Mouse (Mus musculus) G1E (cell line): ENCODE data around the gene Ate1. TPM values are rescaled to one million over a fixed set of nuclear protein-coding genes. Genes with fewer than 3 reads are reported as not detected.
"Not testable (repeated sequence)": the region's sequence is repeated elsewhere in the genome, so short reads cannot be mapped to it uniquely, and the experiment has no call there.

Experiments used
- ATAC-seq: 2 replicates; pipeline ENCODE4 v1.8.0; 2016; ENCODE audit warnings: mild to moderate bottlenecking; ENCODE audit not compliant: insufficient number of reproducible peaks, poor library complexity, low FRiP score, severe bottlenecking; ENCODE audit errors: extremely low read depth
- DNase-seq: peaks from one replicate; pipeline ENCODE4 v3.0.0; 2012; ENCODE audit warnings: low spot score
- H3K27me3 ChIP-seq: 2 replicates; pipeline ENCODE4 v1.6.1; 2012; ENCODE audit warnings: mild to moderate bottlenecking, low read length, inconsistent platforms; ENCODE audit not compliant: insufficient read depth
- H3K36me3 ChIP-seq: replicated peaks from 2 replicates; pipeline ENCODE3; 2012; ENCODE audit warnings: mild to moderate bottlenecking, inconsistent platforms
- H3K4me1 ChIP-seq: 2 replicates; pipeline ENCODE4 v1.6.1; 2012; ENCODE audit warnings: low read depth, low read length, inconsistent platforms, mixed read lengths; ENCODE audit not compliant: insufficient read depth
- H3K4me3 ChIP-seq: 2 replicates; pipeline ENCODE4 v1.5.1; 2012; ENCODE audit warnings: low read depth, mild to moderate bottlenecking, inconsistent platforms, low read length, moderate library complexity, mixed read lengths
- H3K9me3 ChIP-seq: replicated peaks from 2 replicates; pipeline ENCODE4 v1.6.1; 2012; ENCODE audit warnings: inconsistent platforms
- CTCF ChIP-seq: IDR thresholded peaks from 2 replicates; pipeline ENCODE4 v1.5.1; 2012; ENCODE audit warnings: low read depth, low read length, inconsistent platforms, mixed read lengths
- GATA1 ChIP-seq: IDR thresholded peaks from 2 replicates; pipeline ENCODE4 v1.6.1; 2012; ENCODE audit warnings: borderline replicate concordance, low read length, inconsistent platforms, mixed read lengths
- GATA2 ChIP-seq: IDR thresholded peaks from 2 replicates; pipeline ENCODE4 v1.6.1; 2012; ENCODE audit warnings: low read depth, low read length, inconsistent platforms, borderline replicate concordance
- POLR2AphosphoS5 ChIP-seq: IDR thresholded peaks from 2 replicates; pipeline ENCODE4 v1.6.1; 2012; ENCODE audit warnings: low read depth, low read length, inconsistent platforms; ENCODE audit not compliant: insufficient replicate concordance
- TAL1 ChIP-seq: conservative IDR thresholded peaks from 2 replicates; pipeline ENCODE4 v1.6.1; 2012; ENCODE audit warnings: low read depth, low read length, inconsistent platforms, mixed read lengths
- polyA plus RNA-seq: library from polyadenylated mRNA; stranded (reverse); fragments of >175 nt; gene quantifications from 2 replicates; pipeline ENCODE4 v1.2.3, GENCODE M21; 2012
- total RNA-seq, 2 experiments: library from RNA; stranded (forward) in 1 of 2; stranded (reverse) in 1 of 2; fragments of 200-1000 nt in 1 of 2; fragments of >200 nt in 1 of 2; fragmentation: Nextera tagmentation in 1 of 2; gene quantifications; 2 replicates each; pipeline ENCODE4 v1.2.3; 2014 to 2017

Gene Ate1
- total and polyA plus RNA-seq, 3 experiments: 5.2 to 49.9 (median 32.2) TPM

GRCm38 (mm10) chr7:130394697-130395096 lies 125.5 kb downstream of the Ate1 start:
- DNase-seq (no peak), ATAC-seq (no peak)
- H3K27me3 ChIP-seq: no peaks in the 10 kb centered on the region
- TF ChIP-seq TAL1 (no peak), GATA1 (no peak), CTCF (no peak), POLR2AphosphoS5 (no peak), GATA2 (no peak)
- no peaks in the 10 kb centered on the region for H3K4me1 ChIP-seq
- no peak overlapping the region for H3K4me3 ChIP-seq
- H3K9me3 ChIP-seq: no peaks in the 10 kb centered on the region
- H3K36me3 ChIP-seq: peaks cover 45% of the 10 kb centered on the region

- not testable (repeated sequence) for DNase-seq, H3K27me3 ChIP-seq, H3K9me3 ChIP-seq, ATAC-seq, H3K4me1 ChIP-seq, H3K4me3 ChIP-seq
- peaks cover 48% of the 10 kb centered on the region for H3K36me3 ChIP-seq
Observed at GRCm38 (mm10) chr7:130390060-130390459, 130.1 kb downstream of the Ate1 start.

- DNase-seq (no peak), ATAC-seq (no peak)
- Histone ChIP-seq H3K4me1 (no peaks in the 10 kb centered on the region), H3K9me3 (no peaks in the 10 kb centered on the region), H3K4me3 (no peak overlapping the region), H3K27me3 (no peaks in the 10 kb centered on the region), H3K36me3 (peaks cover 21% of the 10 kb centered on the region)
- TF ChIP-seq CTCF: no peak
- TF ChIP-seq TAL1: no peak
- no peak for TF ChIP-seq POLR2AphosphoS5
- TF ChIP-seq GATA1: no peak
Observed at GRCm38 (mm10) chr7:130386308-130386707, 133.9 kb downstream of the Ate1 start.

- no peaks in the 10 kb centered on the region for H3K9me3 ChIP-seq
- ATAC-seq (no peak), DNase-seq (no peak)
- H3K4me1 ChIP-seq: no peaks in the 10 kb centered on the region
- peaks cover 19% of the 10 kb centered on the region for H3K36me3 ChIP-seq
- no peak for TF ChIP-seq POLR2AphosphoS5
- TF ChIP-seq CTCF: no peak
- no peak for TF ChIP-seq GATA1
- no peak for TF ChIP-seq GATA2
- TF ChIP-seq TAL1: no peak
- H3K27me3 ChIP-seq: no peaks in the 10 kb centered on the region
- no peak overlapping the region for H3K4me3 ChIP-seq
Observed at GRCm38 (mm10) chr7:130385732-130386294, 134.4 kb downstream of the Ate1 start.

- ATAC-seq (no peak), DNase-seq (no peak)
- Histone ChIP-seq H3K4me3 (no peak overlapping the region), H3K9me3 (no peaks in the 10 kb centered on the region), H3K4me1 (no peaks in the 10 kb centered on the region), H3K36me3 (peaks cover 5% of the 10 kb centered on the region), H3K27me3 (no peaks in the 10 kb centered on the region)
- TF ChIP-seq POLR2AphosphoS5 (no peak), GATA1 (no peak), GATA2 (no peak), TAL1 (no peak), CTCF (no peak)
Observed at GRCm38 (mm10) chr7:130382126-130382525, 138.0 kb downstream of the Ate1 start.

- no peaks in the 10 kb centered on the region for H3K9me3 ChIP-seq
- no peak overlapping the region for H3K4me3 ChIP-seq
- H3K4me1 ChIP-seq: no peaks in the 10 kb centered on the region
- TF ChIP-seq GATA1: no peak
- TF ChIP-seq TAL1: no peak
- TF ChIP-seq GATA2: no peak
- no peak for TF ChIP-seq CTCF
- TF ChIP-seq POLR2AphosphoS5: no peak
- ATAC-seq (no peak), DNase-seq (no peak)
- no peaks in the 10 kb centered on the region for H3K36me3 ChIP-seq
- no peaks in the 10 kb centered on the region for H3K27me3 ChIP-seq
Observed at GRCm38 (mm10) chr7:130381387-130381951, 138.7 kb downstream of the Ate1 start.
